Mouse (Mus musculus): ENCODE measurements around the gene Dtnb. TPM values are rescaled to one million over a fixed set of nuclear protein-coding genes. Genes with fewer than 3 reads are reported as not detected.
"Not testable (repeated sequence)": the region's sequence is repeated elsewhere in the genome, so short reads cannot be mapped to it uniquely, and the experiment has no call there.

Dtnb gene
- total RNA-seq, 2 experiments from 2014 or later, result 74.5 to 76.5 TPM

DNA sequence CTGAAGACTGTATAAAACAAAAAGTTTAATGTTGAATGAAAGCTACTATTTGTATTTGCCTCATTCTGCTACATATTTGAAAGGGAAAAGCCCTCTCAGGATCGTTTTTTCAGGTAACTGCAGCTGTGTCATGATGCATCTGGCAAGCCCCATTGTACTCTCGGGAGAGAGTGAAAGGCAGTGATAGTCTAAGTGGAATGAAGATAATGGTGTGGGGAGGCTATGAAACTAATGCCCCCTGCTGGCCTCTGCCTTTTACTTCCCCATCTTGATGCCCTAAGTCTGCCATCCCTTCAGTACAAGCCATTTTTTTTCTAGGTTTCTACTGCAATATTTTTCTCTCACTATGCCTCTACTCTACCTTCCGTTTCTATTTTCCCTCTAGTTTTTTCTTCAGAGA, 69.8 kb downstream of the Dtnb start:
- DNase-seq (ENCODE audit: extremely low spot score in 1 of 2, low spot score in 2 of 2), result no peak
- intact Hi-C loops (cut with DNase I), result no loop called here

DNA sequence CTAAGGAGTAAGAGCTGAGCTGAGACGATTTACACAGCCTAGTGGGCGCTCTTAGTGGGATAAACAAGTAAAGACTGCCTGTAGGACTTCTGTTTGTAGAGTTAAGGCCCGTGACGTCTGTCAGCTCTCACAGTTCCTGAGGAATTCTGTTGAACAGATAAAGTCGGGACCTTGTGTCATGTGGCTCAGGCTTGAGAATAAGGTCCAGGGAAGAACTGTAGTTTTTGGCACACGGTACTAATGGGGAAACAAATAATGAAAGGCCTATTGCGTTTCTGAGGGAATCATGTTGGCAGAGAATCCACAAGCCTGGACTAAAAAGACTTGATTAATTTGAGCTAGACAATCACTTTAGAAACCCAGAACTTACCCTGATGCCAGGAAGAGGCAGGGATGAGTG, 84.6 kb downstream of the Dtnb start:
- intact Hi-C loops (cut with DNase I), result no loop called here
- no peak for DNase-seq (ENCODE audit: extremely low spot score in 1 of 2, low spot score in 2 of 2)

DNA sequence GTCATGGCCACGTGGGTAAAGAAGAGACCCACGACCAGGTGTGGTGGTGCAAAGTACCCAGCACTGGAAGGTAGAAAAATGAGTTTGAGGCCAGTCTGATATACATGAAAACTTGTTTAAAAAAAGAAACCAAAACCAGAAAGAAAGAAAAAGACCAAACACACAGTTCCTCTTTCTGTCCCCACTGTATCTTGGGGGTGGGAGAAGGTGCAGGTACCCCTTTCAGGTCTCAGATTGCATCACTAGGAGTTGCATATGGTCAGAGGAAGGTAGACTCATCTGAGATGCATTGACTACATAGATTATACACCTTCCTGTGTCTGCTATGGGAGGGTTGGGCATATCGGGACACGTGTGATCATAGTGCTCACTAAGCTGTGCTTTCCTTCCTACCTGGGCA, 85.1 kb downstream of the Dtnb start:
- DNase-seq (ENCODE audit: extremely low spot score in 1 of 2, low spot score in 2 of 2), result no peak
- intact Hi-C loops (cut with DNase I), result no loop called here

DNA sequence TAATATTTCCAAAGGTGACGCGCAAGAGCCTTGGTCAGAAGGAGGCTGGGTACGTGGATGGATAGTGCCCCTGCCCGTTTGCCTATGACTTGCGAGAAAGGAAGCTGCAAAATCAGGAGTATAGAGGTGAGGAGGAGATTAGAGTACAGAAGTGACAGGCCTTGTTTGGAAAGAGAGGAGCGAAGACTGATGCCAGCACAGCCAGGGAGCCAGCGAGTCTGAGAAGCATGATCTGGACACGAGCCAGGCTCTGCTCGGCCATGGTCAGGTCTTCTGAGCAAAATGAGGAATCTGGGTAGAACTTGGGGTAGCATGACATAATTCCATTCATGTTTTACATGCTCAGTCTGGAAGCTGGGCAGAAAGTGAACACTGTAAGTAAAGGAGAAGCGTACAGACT, 85.6 kb downstream of the Dtnb start:
- no peak for DNase-seq (ENCODE audit: extremely low spot score in 1 of 2, low spot score in 2 of 2)
- intact Hi-C loops (cut with DNase I), result no loop called here

DNA sequence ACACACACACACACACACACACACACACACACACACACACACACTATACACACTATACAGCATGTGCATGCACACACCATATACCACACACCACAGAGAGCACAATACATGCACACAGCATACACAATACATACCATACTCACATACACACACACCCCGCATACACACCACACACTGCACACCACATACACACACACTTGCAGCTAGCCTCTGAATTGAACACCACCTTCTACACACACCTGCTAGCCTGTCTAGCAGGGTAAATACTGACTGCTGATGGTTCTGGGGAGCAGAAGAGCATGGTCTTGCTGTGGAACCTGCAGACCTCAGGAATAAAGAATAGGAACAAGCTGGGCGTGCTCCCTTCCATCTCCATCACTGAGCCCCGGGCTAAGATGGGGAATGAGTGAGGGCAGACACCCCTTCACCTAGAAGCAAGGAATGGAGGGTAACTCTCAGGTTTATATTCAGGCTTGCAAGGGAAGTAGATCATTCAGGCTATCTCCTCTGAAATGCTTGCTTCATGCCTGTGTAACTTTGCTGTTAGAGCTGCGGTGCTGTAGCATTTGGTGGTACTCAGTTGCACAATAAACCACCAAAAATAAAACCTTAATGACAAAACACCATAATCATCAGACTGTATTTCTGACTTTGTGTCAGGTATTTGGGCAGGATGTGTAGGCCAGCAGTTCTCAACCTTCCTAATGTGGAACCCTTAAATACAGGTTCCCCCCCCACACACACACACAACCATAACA, 87.6 kb downstream of the Dtnb start:
- intact Hi-C loops (cut with DNase I), result loop anchor here (5.0 to 10.0 kb wide), 2 partner anchors 138 to 415 kb away; no protein-coding TSS in a partner anchor
- no peak for DNase-seq (ENCODE audit: extremely low spot score in 1 of 2, low spot score in 2 of 2)

DNA sequence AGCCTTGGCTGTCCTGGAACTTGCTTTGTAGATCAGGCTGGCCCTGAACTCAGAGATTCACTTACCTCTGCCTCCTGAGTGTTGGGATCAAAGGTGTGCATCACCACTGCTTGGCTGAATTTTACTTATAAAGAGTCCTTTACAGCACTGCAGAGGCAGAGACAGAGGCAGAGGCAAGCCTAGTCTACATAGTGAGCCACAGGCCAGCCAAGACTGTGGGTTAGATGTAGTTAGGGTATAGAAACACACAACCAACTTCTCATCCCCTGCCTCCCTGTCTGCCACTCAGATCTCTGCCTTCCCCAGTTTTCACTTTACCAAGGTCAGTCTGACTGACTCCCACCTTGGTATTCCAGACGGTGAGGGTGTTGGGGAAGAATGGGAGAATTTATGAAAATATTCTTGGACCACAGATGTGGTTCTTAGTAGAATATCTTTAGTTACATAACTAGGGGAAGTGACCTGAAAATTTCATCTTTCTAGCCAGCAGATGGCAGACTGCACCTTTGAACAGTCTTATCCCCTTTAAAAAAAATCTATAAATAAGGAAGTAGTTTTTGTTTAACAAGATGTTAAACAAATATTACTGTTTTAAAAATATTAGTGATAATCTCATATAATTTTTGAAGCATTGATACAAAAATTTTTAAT, 88.9 kb downstream of the Dtnb start:
- intact Hi-C loops (cut with DNase I), result loop anchor here (5.0 to 10.0 kb wide), 2 partner anchors 136 to 414 kb away; no protein-coding TSS in a partner anchor
- DNase-seq (ENCODE audit: extremely low spot score in 1 of 2, low spot score in 2 of 2), result peak in 1 of 2 experiments; percentile 36

DNA sequence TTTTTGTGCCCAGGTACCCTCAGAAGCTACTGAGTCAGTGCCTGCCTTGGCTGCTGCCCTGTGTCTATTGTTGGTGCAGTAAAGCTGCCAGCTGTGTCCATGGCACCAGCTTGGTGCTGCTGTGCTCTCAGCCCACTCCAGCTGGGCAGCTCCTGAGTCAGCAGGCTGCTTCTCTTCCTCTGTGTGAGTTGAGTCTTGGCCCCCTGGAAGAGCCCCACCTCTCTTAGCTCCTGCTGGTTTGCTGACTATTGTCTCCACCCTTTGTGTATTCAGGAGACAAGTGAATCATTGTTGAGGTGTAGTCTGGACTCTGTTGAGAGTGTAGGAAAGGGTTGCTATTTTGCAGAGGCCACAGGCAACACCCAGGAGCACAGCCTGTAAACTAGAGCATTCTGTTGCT, 90.5 kb downstream of the Dtnb start:
- peak in 1 of 2 experiments; percentile 51 for DNase-seq (ENCODE audit: extremely low spot score in 1 of 2, low spot score in 2 of 2)
- intact Hi-C loops (cut with DNase I), result loop anchor here (5.0 to 10.0 kb wide), 2 partner anchors 135 to 412 kb away; no protein-coding TSS in a partner anchor

DNA sequence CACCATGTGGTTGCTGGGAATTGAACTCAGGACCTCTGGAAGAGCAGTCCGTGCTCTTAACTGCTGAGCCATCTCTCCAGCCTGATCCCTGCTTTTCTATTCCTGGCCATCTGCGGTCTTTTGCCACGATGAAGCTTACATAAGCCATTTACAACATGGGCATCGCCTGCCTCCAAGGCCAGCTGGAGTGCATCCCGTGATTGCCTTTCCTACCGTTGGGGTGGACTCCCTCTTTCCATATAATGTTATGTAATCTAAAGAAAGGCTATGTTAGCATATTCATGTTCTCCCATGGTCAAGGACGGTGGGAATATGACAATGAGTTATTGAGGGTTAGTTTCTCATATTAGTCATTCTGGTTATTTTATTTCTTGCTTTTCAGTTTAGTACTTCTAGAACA, 91.2 kb downstream of the Dtnb start:
- no peak for DNase-seq (ENCODE audit: extremely low spot score in 1 of 2, low spot score in 2 of 2)
- intact Hi-C loops (cut with DNase I), result loop anchor here (5.0 to 10.0 kb wide), 2 partner anchors 134 to 411 kb away; no protein-coding TSS in a partner anchor

DNA sequence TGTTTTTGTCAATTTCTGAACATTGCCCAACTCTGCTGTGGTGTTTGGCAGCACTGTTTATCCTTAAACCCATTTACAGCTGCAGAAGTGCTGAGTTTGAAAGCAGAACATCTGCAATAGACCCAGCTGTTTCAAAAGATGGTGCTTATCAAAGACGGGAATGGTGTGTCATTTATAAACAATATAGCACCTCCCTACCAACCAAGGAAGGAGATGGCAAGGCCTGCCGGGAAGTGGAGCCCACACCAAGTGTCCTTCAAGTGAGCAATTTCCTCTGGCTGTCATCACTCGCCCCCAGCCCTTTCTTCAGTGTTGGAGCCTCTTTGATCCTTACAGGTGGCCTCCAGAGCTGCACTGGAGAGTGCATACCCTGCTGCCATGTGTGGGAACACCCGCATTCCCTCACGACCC, 97.8 kb downstream of the Dtnb start:
- intact Hi-C loops (cut with DNase I), result loop anchor here (10.0 kb wide), 1 partner anchor 405 kb away; no protein-coding TSS in a partner anchor
- DNase-seq (ENCODE audit: extremely low spot score in 1 of 2, low spot score in 2 of 2), result no peak

DNA sequence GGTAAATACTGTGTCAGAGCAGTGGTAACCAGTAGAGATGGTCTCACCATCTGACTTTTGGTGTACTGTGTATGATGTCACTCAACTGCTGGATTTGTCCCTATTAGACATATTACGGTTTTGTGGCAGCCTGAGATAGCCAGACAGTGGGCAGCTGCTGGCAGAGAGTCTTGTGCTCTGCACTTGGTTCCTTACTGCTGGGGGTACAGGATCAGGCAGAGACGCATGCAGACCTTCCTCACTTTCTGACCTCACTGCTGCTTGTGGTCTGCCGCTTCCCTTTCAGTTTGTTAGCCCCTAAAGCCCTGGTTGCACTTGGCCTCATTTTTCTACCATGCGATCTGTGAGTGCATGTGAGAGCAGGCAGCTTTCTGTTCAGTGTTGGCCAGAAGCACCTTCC, 98.9 kb downstream of the Dtnb start:
- DNase-seq (ENCODE audit: extremely low spot score in 1 of 2, low spot score in 2 of 2), result no peak
- intact Hi-C loops (cut with DNase I), result no loop called here

DNA sequence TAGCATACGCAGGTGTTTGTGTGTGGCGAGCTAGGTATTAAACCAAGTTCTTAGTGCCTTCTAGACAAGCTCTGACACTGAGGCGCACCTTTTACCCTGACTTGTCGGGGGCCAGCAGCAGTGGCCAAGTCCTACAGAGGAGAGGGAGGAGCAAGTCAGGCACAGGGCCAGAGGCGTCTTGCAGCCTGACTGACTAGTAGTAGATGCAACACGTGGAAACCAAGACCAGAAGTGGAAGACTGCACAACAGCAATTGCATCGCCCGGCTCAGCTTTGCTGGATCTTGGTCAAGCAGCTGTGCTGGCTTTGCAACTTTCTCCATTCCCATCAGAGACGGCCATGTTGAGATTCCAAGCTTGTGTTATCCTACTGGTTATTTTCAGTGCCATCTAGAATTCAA, 100.6 kb downstream of the Dtnb start:
- intact Hi-C loops (cut with DNase I), result no loop called here
- peak in 1 of 2 experiments; percentile 38 for DNase-seq (ENCODE audit: extremely low spot score in 1 of 2, low spot score in 2 of 2)

DNA sequence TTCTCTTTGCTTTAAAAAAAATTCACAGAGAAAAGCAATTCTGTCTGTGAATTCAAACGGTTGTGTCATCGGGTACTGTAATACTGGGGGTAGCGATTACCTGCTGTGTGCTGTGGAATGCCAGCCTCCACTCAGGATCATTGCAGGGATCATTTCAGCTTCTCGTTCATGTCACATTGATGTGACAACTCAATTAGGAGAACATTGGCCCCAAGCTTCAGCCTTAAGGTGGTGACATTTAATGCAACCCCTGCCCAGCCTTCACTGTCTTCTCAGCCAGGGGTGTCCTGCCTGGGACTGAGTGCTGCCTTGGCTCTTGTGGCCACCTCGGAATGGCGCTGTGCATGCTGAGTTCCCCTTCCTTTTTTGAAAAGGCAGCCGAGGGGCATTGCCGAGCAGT, 101.7 kb downstream of the Dtnb start:
- DNase-seq (ENCODE audit: extremely low spot score in 1 of 2, low spot score in 2 of 2), result no peak
- intact Hi-C loops (cut with DNase I), result no loop called here

DNA sequence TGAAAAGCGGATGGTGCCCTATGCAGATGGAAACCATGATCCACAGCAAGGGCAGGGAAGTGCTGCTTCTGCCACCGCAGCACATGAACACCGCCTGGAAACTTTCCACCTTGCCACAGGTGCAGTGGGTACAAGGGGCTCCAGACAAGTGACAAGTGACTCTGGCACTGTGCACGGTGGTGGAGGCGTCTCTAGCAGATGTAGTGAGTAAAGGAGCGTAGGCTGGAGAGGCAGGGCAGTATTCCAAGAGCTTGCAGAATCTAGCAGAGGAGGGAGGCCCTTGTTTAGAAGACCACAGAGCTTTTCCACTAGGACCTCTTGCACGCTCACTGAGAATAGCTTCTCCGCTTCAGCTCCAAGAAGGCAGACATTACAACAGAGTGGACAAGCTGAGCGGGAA, 102.7 kb downstream of the Dtnb start:
- peak; percentile 68 to 71 for DNase-seq (ENCODE audit: extremely low spot score in 1 of 2, low spot score in 2 of 2)
- intact Hi-C loops (cut with DNase I), result no loop called here

DNA sequence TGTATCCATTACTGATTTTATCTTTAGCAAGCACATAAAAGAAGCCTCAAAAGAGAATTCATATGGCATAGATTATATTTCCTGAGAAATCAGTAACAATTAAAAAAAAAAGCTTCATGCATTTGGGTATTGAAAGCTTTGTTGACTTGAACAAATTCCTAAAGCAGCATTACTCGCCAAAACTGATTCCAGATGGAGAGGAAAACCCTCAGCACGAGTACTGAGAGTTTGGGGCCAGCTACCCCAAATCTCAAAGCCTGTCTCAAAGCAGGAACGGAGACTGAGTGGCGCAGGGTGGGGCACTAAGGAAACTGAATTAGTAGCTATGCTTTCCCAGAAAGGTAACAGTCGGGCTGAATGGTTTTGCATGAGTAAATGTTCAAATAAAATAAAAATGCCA, 108.5 kb downstream of the Dtnb start:
- intact Hi-C loops (cut with DNase I), result no loop called here
- no peak for DNase-seq (ENCODE audit: extremely low spot score in 1 of 2, low spot score in 2 of 2)

DNA sequence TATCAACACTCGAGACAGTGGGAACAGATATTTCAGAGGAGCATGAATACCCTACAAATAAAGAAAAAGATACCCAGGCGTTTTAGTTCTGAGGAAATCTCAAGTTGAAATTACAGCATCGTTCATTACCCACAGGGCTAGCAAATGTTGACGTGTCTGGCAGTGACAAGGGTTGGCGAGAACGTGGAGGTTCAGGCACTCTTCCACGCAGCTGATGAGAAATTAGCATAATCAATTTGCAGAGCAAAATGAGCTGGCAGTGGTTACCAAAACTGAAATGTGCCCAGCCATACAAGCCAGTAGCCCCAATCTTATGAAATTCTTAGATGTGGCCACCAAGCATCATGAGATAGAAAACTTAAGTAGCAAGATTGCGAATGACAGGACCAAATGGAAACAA, 110.9 kb downstream of the Dtnb start:
- intact Hi-C loops (cut with DNase I), result no loop called here
- no peak for DNase-seq (ENCODE audit: extremely low spot score in 1 of 2, low spot score in 2 of 2)

DNA sequence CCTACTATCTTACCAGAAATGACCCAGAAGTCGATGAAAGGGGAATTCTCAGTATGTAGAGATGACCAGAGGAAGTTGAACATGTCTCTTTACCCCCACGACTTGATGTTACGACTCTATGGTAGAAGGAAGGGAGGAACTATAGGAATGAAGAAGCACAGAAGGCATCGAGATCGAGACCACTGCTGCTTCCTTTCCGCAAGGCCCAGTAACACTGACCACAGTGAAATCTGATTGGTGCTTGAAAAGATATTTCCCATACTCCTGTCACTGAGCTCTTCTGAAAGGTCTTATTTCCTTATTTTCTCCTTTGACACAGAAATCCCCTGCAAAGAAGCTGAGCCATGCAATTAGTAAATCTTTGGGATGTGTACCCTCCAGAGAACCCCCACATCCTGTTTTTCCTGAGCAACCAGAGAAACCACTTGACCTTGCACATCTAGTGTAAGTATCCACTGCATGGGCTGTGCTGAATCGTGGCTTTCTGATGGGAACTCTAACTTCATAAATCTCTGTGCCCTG, 114.3 kb downstream of the Dtnb start:
- intact Hi-C loops (cut with DNase I), result no loop called here
- DNase-seq (ENCODE audit: extremely low spot score in 1 of 2, low spot score in 2 of 2), result no peak

DNA sequence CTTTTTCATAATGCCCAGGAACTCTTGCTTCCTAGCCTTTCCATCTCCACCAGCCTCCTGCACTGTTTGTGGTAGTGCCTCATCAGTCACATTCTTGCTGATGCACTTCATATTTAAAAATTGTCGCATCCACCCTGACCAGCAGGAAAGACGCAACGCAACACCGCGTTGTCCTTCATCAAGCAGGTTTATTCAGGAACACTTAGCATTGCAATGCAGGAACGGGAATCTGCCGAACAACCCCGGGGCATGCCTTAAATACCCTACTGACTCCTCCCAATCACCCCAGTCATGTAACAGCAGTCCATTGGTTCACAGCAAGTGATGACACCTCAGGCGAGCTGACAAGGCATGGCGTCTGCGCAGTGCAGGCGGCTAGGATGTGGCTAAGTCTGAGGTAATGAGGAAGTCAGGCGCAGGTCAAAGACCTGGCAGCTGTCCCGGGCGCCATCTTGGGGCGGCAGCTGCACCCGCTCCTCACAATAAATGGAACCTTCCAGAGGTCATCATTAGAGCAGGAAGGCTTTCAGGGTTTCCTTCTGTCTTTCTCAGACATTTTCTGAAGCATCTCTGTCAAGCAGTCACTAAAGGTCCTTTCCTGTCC, 118.8 kb downstream of the Dtnb start:
- intact Hi-C loops (cut with DNase I); DNase-seq (ENCODE audit: extremely low spot score in 1 of 2, low spot score in 2 of 2): not testable (repeated sequence)

DNA sequence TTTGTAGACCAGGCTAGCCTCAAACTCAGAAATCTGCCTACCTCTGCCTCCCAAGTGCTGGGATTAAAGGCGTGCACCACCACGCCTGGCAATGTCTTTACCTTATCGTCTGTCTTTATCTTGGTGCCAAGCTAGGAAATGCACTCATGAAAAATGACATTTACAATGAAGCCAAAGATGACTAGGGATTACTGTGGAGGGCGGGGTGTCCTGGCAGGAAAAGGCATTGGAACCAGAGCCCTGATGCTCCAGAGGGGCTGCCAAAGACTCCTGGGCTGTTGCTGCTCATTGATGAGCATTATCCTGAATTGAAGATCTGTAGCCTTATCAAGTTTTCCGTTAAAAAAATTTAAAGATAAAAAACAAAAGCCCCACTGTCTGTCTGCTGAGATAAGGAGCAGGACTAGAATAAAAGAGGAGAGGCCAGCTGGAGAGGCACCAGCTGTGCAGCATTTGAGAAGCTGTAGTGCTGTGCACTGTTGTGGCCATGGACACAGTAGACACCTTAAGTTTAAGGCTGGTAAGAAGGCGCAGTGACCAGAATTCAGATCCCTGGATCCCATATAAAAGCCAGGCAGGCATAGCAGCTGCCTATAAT, 120.7 kb downstream of the Dtnb start:
- intact Hi-C loops (cut with DNase I), result no loop called here
- DNase-seq (ENCODE audit: extremely low spot score in 1 of 2, low spot score in 2 of 2), result no peak

DNA sequence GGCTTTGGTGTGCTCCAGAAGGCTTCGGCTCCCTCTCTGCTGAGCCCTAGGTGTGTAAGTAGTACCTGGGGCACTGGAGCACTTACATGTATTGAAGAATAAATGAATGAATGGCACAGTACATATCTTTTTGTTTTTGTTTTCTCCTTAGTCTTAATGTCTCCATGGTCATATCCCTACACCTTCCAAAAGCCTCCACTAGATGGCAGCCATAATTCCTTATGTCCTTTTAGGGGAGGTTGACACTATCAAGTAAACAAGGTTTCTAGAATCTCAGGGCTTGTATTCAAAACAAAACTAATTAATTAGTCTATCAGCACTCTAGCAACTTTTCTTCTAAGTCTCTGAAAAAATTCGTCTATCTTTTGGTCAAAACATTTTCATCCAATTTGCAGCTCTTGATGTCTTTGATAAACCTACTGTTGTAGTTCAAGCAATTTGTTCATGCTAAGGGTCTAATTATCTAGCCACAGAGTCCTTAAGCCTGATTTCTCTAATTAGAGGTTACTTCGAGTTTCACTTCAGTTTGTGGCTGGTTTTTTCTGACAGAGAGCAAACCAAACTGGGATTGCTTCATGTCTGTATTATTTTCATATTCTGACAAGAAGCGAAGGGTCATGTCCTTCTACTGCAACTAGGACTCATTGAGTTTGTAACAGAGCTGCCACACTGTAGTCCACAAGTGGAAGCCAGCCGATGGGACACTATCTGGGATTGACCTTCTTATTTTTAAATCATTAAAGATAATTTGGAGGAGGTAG, 123.7 kb downstream of the Dtnb start:
- intact Hi-C loops (cut with DNase I), result no loop called here
- no peak for DNase-seq (ENCODE audit: extremely low spot score in 1 of 2, low spot score in 2 of 2)

Measured in left cerebral cortex, postnatal 10 days (tissue).